Mouse (Mus musculus): ENCODE measurements around the gene Map3k9.

The Map3k9 gene

DNA sequence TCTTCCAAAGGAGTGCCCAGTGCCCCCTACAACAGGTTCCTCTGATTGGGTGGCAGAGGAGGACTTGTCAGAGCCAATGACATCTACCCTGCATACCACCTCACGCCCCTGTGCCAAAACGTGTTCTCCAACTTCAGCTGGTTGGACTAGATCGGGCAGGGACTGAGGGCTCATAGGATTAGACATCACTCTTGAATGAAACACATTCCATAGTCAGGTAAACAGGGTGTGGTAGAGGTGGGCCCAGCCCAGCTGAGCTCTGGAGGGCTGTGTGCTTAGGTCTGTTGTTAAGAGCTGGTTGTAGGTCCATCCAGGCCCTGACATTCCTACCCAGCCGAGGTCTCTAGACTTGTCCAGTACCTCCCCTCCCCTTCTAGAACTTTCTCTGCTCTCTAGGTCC, 68.4 kb downstream of the Map3k9 start:
- no peak for DNase-seq (ENCODE audit: low spot score in 2 of 2)

DNA sequence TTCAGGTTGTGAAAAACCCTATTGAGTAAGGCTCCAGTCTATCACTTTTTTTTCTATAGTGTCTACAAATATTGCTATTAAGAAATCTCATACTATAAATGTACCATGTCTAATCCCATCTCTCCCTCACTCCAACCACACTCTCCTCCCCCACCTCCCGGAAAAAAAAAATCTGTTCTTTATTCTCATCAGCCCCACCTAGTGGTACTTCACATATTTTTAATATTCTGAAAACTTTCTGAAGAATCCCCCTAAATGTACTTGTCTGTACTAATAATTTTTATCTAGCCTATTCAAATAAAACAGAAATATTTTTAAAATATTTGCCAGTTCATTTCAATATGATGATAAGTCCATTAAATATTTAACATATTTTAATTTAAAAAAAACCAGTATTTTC, 78.1 kb downstream of the Map3k9 start:
- DNase-seq (ENCODE audit: low spot score in 2 of 2): no peak

DNA sequence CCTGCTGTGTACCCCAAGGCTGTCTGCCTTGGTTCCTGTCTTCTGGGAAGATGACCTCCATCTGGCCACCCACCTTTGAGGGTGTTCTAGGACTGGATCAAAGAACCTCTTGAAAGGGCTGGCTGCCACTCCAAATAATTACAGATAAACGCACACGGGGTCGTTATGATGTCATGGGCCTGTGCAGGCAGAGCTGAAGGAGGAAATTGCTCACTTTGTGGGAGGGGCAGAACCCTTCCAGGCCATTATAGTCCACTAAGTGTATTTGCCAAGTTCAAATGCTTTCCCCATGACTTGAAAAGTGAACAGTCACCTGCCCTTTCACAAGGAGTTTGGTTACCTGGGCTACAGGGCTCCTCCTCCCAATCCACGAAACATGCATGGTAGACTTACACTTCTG, 83.0 kb downstream of the Map3k9 start:
- DNase-seq (ENCODE audit: low spot score in 2 of 2): no peak

DNA sequence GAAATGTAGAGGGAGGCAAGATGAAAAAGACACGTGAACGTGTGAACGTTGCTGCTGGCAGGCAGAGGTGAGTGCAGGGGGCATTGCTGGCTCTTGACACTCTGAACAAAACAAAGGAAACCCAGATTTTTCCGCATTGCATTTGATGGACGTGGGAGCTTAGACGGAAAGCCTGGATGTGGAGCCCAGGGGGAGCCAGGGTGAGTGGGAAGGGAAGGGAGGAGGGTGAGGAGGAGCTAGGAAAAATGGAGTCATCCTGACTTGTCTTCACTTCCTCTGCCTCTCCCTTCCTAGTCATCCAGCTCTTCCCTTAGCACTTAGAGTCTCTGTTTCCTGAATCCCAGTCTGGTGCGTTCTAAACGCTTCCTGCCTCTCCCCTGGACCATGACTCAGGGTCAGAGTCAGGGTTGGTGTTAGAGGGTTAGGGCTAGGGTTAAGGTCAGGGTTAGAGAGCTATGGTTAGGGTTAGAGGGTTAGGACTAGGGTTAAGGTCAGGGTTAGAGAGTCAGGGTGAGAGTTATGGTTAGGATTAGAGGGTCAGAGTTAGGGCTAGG, 89.7 kb downstream of the Map3k9 start:
- no peak for DNase-seq (ENCODE audit: low spot score in 2 of 2)

DNA sequence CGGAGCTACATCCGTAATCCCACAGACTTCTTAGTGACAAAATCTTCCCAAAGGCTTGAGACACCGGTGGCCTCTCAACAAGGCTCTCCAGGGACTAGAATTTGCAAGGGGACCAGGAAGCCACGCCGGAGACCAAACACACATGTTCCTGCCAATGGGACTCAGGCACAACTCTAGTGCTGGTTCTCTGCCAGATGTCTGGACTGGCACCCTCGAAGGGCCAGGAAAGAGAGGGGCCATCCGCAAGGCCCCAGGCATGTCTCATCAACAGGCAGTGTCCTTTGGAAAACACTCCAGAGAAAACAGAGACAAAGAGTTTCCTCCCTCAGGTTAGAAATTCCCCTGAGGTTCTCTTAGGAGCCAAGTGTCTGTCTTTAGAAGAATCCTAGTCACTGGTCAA, 90.2 kb downstream of the Map3k9 start:
- no peak for DNase-seq (ENCODE audit: low spot score in 2 of 2)

DNA sequence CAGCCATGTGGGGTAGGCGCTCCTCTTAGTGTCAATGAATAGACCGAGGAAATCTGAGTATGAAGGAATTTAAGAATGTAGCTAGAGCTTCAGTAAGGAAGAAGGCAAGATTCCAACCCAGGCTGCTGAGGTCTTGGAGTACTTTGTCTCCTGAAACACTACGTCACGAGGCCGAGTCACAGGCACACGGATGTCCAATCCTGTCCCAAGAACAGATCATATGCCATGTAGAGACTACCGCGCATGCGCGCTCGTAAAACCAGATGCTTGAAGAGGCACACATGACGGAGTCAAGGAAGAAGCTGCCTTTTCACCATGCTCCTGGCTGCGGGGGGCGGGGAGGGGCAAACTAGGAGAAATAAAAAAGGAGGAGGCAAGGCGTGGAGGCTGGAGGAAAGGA, 90.9 kb downstream of the Map3k9 start:
- DNase-seq (ENCODE audit: low spot score in 2 of 2): no peak

DNA sequence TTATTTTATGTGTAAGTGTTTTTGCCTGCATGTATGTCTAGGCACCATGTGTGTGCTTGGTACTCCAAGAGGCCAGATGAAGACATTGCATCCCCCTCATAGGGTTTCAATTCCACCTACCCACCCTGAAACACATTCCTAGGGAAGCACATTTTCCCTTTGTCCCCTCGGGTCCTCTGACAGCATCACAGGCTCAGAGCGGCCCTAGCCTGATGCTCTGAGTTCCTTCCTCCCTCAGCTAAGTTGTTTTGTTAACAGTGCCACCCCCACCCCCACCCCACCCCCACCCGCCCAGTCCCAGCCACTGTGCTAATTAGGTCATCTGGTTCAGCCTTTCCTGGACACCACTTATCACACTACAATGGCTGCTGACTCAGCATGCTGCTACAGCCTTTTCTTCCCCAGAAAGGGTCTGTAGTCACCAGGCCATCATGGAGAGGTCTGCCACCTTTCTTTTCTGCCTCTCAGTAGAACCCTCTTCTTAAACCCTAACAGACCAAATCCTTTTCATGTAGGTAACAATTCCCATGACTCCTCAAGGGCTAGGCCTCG, 91.4 kb downstream of the Map3k9 start:
- no peak for DNase-seq (ENCODE audit: low spot score in 2 of 2)

DNA sequence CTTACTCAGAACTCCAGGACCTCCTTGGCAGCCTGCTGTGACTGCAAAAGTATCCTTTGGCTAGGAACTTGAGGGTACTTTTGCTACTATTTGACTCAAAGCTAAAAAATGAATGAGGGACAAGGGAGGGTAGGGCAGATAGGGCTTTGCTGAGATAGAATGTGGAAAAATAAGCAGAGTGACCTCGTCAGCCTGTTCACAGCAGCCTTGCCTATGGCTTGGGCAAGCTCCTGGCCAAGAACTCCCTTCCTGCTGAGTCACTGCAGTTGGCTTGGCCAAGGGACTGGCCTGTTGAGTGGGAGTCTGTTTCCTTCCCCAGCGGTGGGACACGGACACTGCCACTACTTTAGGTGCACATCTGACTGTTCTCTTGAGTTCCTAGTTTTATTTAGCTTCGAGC, 92.4 kb downstream of the Map3k9 start:
- DNase-seq (ENCODE audit: low spot score in 2 of 2): no peak

DNA sequence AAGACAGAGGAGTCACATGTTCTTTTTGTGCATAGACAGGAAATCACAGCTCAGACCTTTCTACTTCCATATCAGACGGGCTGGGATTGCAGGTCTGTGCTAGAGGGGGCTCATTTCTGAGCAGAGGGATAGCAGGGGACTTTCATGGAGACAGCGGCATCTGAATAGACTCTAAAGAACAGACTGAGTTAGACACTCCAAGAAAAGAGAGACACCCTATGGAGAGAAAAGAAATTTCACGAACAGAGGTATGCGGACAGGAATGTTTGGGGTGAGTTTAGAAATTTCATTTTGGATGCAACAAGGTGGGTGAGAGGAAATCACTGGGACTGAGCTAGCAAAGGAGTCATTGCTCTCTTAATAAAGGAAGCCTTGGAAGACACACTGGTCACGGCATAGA, 93.1 kb downstream of the Map3k9 start:
- DNase-seq (ENCODE audit: low spot score in 2 of 2): no peak

DNA sequence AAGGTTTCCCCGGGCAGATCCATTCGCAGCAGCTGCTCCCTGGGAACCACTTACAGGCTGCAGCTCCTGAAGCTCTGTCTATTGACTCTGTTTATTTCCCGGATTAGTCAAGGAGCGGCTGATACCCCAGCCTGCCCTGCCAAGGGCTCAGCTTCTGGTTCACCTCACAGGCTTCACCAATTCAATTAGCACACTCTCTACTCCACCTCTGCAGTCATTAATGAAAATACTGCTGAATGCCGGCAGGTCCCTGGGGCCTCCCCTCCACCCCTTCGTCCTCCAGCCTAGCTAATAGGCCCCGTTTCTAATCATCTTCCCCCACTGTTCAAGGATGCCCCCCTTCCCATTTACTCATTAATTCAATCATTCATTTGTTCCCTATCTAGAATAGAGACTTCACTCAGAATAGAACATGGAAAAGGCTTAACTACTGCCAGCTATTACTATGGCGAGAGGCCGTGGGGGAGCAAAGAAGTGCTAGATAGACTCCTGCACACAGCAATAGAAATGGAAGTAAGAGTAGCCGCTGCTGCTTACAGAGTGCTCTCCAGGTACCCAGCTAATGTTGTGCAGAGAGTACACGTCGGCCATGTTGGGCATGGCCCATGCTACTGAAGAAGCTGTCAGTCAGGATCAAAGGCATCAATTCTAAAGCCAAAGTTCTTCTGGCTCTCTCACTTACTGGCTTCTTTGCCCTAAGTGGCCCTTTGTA, 94.4 kb downstream of the Map3k9 start:
- no peak for DNase-seq (ENCODE audit: low spot score in 2 of 2)

DNA sequence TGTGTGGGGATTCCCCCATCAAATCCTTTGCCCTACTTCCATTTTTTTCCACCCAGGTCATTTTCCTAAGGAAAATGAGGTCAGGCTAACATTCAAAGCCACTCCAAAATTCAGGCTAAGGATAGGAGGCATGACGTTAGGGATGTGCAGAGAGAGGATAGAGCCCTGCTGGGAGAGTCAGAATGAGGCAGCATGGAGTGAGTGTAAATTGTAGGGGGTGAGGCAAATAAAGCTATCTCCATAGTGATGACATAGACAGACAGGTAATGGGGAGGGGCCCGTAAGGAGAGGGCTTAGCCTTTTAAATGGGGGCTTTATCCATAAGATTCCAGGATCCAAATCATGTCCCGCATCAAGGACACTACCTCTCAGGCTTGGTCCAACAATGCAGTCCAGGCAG, 95.0 kb downstream of the Map3k9 start:
- DNase-seq (ENCODE audit: low spot score in 2 of 2): no peak

DNA sequence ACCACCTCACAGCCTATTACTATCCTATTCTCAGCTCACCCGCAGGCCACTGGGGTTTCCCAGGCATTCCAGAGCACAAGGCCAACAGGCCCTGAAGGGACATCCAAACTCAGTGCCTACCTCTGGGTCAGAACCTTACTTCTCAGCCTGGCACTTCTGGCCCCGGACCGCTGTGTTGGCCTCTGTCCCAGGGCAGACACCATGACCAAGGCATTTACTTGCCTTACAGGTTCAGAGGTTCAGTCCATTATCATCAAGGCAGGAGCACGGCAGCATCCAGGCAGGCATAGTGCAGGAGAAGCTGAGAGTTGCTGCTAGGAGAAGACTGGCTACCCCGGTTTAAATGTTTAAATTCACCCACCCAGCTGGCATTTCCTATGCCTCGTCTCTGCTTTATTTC, 96.9 kb downstream of the Map3k9 start:
- DNase-seq (ENCODE audit: low spot score in 2 of 2): no peak

DNA sequence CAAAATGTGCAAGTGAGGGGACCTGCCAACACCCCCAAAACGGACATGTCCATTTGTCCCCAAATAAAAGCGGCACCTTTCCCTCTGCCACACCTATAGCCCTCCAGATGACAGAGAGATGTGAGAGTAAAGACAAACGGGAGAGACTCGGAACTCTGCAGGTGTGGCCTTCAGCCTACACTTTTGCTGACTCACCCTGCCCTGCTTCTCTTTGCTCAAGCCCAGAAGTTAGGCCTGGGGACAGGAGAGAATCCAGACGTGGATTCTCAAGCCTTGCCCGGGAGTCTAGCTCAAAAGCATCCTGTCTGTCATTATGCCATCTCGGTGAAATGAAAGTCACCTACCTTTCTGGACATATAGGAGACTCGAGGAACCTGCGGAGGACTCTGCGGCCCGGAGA, 97.6 kb downstream of the Map3k9 start:
- no peak for DNase-seq (ENCODE audit: low spot score in 2 of 2)

DNA sequence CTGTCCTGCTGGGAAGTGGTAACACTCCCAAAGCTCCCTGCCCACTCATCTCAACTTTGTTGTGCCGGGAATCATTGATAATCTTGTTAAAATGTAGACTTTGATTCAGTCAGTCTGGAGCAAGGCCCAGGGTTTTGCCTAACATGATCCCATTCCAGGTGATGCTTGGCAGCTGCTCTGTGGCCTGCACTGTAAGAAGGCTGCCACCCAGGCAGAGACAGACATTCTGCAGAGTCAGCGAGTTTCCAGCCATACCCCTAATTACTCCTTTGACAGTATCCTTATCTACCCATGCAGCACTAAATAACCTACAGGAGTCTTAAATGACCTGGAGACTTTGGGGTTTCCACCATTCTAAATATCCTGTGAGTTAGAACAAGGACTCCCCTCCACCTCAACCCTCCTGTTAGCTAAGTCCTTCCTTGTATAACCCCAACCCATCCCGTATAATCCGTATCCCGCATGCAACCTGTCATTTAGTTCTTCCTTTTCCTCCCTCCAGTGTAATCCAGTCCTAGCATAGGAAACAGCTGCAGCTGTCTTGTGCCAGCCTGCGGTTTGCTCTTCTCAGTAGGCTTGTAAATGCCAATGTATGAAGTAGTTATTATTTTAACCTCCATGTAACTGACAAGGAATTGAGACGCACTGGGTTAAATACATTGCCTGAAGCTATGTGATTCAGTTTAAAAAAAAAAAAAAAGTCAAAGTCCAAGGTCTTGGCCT, 101.0 kb downstream of the Map3k9 start:
- DNase-seq (ENCODE audit: low spot score in 2 of 2): no peak

DNA sequence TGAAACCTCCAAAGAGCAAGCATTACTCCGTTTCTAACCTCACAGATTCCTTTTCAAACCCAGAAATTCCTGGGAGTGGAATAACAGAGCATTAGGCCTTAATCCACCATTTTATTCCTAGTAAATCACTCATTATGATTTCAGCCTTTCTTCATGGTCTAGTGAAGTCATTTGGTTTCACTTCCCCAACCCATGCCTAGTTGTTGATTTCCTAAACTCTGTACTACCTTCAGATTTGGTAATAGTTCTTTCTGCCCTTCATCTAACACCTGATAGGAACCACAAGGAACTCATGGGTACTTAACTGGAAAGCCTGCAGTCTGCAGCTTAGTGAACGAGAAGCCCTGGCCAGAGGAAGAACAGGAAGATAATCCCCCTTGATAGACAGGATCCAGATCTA, 105.4 kb downstream of the Map3k9 start:
- DNase-seq (ENCODE audit: low spot score in 2 of 2): no peak
